Mouse (Mus musculus) layer of hippocampus, adult 8-10 months (tissue): Measurements from ENCODE around the gene Rras2. TPM values are rescaled to one million over a fixed set of nuclear protein-coding genes. Genes with fewer than 3 reads are reported as not detected.

Source experiments
- DNase-seq, 2 experiments: peaks; one replicate each; pipeline ENCODE4 v3.0.0; 2022; ENCODE audit warnings: low spot score in 2 of 2
- total RNA-seq, 4 experiments: library from RNA; stranded (reverse); gene quantifications; 2 replicates each; pipeline ENCODE4 v1.2.4; 2022

Gene Rras2
- total RNA-seq, 4 experiments from 2014 or later = 21.6 to 25.8 (median 23.3) TPM

DNA sequence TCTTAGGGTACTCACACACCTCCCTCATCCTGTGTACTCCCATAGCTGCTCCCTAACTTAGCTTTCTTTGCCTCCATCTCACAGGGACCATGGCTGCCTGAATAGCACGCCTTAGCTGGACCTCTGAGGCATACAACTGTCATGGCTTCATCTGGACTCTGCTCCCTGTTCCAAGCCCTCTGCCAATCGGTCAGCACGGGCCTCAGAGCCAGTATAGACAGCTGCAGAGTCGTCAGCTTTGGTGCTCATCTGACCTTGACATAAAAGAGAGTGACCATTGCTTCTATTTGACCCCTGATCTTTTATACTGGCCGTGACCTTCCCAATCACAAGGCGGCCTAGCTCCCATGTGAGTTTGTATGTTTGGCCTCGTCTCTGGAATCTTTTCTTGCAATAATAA is 43.4 kb downstream of the Rras2 start:
- DNase-seq = no peak

DNA sequence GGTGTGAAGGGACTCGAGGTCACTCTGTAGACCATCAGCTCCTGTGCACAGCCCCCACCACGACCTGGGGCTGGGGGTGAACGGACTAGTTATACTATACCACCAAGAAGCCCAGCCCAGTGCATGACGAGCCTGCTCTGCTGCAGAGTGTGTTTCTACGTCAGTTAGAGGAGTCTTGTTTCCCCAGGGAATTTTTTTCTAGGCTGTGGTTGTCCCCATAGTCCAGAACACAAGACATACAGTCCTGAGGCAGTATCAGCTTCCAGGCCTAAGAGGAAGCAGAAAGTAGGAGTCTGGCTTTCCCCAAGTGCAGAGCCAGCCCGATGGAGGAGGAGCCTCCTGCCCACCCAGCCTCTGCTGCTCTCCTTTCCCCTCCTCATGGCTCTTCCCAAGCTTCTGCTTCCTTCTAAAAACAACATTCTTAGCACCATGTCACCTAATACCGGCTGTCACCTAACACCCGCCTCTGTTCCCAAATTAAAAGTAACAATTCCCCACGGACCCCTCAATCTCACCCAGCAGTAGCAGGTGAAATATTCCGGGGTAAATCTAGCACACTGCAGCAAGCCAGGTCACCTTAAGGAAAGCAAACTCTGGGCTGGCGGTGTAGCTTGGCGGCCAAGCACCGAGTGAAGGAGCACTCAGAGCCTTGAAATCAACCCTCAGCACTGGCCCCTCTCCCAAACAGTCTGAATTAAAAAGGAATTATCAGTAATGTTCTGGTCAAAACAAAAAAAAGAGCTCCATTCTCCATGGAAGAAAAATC is 45.5 kb downstream of the Rras2 start:
- DNase-seq = no peak

DNA sequence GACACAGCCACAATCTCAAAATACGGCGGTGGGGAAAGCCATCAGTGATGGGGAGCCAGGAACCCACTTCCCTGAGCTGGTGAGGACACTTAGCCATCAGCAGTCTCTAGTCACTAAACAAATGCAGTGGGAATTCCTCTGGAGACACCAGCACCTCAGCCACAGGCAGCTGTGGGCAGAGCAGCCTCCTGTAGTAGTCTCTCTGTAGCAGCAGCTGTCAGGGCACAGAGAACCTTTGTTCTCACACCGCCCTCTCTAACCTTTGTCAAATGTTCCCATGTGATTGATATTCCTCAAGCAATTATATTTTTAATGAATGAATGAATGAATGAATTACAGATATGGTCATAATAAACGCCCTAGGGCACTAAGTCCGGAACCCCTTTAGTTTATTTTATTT is 46.2 kb downstream of the Rras2 start:
- no peak for DNase-seq

DNA sequence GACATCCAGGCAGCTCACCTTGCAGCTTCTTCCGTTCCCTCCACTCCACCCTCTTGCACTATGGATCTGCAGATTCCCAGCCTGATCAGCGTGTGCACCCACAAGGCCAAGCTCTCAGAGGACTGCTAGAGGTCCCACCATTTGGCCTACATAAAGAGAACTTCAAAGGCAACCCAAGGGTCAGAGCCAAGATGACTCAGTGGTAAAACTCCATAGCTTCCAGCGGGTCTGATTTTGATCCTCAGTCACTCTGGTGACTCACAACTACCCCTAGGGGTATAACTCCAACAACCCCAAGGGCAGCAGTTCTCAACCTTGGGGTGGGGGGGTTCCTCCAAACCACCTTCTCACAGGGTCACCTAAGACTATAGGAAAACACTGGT is 47.1 kb downstream of the Rras2 start:
- DNase-seq = no peak

DNA sequence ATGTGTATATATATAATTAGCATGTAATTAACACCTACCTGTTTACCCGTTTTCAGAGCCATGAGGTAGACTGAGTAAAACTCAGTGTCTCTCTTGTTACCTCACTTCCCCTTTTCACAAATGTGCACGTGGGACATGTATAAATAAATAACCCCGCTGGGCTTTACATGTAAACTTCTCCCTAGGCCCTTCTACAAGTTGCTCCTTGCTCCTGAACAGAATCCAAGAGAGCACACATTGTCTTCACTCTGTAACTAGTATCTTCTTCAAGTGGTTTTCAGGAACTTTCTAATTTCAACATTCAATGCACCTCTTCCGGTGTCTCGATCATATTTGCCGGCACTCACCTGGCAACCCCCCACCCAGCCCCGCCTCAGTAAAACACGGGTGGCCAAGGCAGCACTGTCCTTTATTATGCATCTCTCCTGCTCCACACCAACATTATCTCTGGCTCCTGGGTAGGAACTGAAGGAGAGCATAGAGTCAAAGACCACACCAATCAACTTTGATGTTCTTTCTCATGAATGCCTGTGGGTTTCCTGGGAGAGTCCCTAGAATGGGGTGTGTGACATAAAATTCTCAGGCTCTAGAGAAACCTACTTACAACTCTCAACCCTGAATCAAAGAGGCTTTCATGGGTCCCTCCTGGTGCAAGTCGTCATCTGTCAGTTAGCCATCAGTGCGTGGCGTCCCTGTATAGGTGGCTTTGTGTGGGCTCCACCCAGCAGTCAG is 47.7 kb downstream of the Rras2 start:
- no peak for DNase-seq

DNA sequence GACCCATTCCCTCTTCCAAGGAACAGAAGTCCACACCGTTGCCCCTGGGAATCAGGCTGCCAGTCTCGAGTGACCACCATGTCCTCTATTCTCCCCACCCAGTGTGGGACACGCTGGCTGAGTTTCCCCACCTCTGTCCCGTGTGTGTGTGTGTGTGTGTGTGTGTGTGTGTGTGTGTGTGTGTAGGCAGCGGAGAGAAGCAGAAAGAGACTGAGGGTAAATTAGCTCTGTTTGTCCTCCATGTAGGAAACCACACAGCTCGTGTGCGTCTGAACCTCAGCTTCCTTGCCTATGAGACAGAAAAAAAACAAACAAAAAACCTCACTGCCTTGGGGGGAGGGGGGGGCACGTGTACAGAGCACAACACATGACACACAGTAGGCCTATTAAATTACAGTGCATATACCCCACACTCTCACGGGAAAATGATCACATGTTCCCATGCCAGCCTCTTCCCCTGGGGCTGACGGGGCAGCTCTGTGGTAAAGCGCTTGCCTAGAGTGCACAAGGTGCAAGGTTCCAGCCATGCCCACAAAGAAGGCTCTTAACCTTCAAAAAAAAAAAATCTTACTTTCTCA is 48.5 kb downstream of the Rras2 start:
- DNase-seq = no peak

DNA sequence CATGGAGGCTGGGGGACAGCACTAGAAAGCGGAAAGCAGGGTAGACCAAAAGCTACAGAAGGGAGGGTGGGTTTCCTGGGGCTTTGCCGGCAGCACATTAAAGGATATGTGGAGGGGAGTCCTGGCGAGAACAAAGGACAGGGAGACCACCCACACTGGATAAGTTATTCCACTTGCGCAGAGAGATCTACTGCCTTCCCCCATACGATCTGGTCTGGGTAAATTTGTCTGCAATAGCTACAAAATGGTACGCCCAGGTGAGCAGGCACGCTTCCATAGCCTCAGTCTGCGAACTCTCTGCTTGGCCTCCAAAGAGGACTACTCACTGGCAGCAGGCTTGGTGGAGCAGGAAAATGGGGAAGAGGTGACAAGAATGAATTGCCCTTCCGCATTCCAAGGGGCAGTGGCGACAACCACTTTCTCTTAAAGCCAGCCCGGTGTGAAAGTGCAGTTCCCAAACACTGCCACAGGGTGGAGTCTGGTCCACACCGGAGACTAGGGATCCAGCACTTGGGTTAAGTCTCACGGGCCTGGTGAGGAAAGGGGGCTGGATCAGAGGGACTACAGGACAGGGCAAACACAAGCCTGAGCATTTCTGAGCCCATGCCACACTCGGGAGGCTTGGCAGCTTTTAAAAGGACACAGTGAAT is 50.9 kb downstream of the Rras2 start:
- DNase-seq = peak; percentile 74 to 87

DNA sequence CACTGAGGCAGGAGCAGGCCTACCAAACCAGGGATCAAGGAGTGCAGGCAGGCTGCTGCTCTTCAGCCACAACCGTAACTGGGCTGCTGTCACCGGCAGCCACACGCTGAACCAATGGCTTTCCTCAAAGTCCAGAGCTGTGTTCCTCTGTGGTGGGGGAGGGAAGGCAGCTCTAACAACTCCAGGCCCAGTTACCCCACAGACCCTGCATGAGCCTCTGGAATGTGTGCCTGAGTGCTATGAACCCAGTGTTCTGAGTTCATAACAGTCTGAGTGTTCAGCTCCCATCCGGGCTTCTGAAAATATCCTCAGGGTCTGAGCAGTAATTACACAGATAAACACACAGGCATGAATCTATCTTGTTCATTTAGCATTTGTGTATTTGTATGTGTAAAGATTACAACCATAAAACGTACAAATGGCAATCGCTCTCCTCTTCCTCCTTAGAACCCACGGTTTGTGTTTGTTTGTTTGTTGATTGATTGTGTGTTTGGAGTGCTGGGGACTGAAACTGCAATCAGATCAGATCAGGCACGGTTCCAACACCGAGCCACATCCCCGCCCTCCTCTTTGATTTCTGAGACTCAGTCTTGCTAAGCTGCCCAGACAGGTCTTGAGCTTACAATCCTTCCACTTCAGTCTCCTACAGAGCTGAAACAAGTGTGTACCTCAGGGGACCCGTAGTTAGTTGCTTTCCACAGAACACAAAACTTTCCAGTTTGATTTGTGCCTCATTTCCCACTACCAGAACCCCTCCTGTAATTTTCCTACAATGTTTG is 52.0 kb downstream of the Rras2 start:
- DNase-seq = no peak

DNA sequence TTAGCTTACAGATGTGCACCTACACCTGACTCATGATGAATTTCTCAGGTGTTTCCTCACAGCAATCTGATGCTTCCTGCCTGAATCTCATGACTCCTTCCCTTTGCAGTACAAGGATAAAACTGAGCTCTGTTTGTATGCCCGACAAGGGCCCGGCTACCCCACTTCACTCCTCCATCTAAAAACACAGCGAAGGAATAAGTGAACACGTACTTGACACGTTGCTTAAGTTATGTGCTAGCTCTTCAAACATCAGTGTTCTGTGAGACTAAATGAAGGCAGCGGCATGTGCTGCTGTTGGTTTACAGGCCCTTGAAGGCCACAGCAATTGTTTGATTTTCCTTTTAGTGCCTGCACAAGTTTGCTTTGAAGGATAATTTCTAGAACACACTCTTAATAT is 53.6 kb downstream of the Rras2 start:
- DNase-seq = no peak

DNA sequence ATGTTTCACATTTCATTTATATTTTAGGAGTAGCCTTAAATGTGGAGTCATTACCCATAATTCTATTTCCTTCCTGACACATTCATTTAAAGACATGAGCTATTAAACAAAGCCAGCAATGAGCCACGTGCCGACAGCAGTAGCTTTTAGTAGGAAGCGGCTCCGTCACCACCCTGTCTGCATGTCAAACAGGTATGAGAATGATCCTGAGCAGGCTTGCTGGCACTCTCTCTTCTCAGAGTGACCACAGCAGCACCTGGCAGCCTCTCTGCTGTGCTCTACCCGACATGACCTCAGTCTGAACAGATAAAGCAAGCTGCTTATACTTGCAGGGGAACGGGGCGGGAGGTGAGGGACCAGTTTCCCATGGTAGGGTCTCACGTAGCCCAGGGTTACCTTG is 54.0 kb downstream of the Rras2 start:
- DNase-seq = no peak

DNA sequence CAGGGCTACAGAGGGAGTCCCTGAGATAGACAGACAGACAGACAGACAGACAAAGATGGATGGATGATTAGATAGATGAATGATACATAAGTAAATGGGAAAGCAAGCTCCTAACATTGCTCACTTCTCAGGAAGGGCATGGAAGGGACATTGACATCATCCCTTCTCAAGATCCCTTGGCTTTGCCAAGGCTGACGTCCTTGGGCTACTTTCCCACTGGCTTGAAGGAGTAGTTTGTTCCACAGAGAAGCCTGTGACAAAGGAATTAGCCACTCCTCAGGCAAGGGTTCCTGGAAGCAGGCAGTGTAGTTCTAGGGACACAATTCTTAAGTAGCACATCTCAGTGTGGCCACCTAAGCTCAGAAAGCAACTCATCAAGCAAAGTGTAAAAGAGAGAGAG is 55.1 kb downstream of the Rras2 start:
- DNase-seq = no peak

DNA sequence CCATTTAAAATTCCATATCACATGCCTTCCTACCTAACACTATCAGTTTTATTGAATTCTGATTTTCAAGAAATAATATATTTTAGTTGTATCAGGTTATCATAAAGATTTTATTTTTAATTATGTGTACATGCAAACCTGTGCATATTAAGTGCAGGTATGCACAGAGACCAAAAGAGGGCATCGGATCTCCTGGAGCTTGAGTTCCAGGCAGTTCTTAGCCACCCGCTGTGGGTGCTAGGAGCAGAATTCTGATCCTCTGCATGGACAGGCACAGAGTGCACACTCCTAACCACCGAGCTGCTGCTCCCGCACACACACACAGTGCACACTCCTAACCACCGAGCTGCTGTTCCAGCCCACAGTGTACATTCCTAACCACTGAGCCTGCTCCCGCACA is 57.1 kb downstream of the Rras2 start:
- no peak for DNase-seq

DNA sequence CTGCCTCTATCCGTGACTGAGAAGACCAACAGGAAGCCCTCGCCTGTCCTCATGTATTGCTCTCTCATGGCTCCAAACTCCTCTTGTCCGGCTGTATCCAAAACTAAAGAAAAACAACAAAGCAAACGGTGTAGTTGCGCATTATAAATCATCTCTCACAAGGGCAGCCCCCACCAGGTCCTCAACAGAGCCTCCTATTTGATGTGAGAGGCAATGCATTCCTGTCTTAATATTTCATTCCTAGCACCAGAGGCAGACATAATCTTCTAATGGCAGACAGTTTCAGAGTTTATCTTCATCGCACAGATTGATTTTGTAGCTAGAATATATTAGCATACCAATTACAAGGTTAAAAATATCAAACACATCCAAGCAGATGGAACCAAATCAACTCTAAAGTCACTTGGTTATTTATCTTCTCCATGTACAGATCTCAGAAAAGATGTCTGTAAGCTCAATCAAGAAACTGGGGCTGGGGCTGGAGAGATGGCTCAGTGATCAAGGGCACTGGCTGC is 58.6 kb downstream of the Rras2 start:
- DNase-seq = no peak

DNA sequence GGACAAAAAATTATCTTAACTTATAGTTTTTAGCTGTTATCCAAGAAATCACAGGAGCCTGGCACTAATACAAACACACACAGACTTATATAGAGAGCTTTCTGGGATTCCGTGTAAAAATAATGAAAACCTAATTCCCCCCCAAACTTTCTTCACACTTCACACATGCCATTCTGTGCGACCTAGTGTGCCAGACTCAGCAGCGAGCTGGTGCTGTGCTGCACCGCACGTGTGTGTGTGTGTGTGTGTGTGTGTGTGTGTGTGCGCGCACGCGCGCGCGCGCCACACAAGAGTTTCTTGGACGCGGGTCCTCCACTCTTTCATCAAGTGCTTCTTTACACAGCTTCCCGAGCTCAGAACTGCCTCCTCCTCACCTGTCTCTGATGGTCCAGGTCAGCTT is 59.4 kb downstream of the Rras2 start:
- DNase-seq = no peak

DNA sequence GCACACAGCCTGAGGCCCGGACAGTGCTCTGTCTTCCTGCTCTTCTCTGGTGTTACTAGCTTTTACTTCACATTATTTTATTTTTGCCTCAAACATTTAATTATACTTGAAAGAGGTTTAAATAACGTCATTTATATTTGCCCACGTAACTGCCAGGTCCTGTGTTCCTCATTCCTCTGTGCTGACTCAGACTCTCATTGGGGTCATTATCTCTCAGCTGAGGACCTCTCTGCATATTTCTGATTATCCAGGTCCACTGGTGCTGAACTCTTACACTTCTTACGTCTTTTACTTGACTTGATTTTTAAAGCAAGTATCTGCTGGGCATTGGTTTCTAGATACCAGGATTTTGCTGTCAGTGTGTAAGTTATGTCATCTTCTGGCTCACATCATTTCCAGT is 63.9 kb downstream of the Rras2 start:
- DNase-seq = no peak

DNA sequence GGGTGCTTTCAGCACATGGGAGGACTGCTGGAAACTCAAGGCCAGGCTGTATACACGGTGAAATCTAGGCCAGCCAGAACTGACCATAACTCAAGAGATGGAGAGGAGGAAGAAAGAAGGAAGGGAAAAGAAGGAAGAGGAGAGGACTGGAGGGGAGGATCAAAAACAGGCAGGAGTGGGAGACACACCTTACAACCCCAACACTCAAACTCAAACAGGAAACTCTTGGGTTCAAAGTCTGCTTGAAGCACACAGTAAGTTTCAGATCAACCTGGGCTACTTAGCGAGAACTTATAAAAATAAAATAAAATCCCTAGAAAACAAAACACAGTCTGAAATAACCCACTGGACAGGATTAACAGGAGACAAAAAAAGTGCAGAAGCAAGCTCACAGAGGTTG is 71.8 kb downstream of the Rras2 start:
- no peak for DNase-seq

DNA sequence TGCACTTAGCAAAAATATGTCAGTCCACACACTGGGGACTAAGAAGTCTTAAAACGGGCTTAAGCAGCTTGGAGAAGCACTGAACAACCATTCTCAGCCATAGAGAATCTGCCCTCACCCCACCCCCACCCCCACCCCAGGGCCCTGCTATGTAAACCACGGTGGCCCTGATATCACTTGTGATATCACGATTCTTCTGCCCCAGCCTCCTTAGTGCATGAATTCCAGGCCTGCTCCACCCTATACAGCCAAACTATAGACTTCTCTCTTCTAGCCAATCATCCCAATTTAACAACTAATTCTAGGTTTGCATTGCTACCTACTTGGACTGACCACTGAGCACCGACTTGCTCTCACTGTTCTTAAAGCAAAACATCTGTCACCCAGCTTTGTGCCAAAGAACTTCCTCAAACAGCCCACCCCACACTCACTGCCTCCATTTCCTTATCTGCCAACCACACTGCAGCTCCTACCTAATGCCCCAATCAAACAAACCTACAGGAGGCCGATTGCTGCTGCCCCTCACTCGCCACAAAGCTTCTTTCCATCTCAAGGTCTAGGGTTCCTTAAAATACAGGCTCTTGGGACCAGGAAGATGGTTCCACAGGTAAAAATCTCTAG is 73.5 kb downstream of the Rras2 start:
- no peak for DNase-seq

DNA sequence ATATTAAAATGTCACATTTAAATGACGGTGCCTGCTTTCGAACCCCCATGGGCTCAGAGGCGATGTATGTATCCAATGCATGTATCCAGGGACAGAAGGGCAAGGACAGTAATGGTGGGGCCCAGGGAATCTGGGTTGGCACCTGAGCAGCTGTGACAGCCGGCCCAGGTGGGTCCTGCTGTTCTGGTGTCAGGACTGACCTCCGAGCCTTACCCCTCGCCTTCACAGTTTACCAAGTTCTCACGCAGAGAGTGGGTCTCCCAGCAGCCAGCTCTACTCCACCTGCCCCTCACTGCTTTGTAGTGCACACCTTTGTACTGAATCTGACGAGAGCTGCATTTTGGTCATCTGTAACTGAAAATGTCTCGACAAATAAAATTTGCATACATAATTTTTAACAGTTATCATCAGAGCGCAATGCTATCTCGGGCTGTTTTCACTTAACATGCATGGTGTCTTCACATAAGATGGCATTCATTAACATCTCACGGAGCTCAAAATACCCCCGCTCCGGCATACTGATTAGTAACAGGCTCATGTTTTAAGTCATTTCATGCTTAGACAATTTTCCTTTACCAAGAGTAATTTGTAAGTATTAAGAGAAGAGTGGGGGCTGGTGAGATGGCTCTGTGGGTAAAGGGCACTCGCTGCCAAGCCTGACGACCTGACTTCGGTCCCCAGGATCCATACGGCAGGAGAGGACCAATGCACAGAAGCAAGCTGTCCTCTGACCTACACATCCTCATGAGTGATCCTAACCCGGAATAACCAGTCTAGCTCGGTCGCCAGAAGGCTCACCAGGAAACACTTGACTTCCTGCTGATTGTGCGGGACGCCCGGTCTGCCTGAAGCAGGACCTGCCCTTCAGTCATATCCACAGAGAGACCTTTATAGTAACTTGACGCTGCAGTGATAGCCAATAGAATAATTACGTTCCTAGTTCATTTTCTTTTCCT is 74.3 kb downstream of the Rras2 start:
- no peak for DNase-seq

DNA sequence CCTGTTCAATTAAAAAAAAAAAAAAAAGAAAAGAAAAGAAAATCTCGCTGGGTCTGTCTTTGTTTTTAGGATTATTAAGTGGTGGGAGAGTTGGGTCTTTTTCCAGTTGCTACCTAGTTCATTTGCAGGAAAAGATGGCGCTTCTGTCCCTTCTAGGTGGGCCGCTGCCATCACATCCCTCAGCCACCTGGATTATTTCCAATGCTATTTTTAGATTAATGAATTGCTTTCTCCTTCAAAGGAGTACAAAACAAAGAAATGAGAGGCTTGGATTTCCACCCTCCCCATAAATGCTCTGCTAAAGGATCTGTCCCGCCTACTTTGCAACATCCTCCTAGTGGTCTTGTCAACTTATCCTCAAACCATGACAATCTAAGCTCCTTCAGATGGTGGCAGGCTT is 76.2 kb downstream of the Rras2 start:
- DNase-seq = no peak

DNA sequence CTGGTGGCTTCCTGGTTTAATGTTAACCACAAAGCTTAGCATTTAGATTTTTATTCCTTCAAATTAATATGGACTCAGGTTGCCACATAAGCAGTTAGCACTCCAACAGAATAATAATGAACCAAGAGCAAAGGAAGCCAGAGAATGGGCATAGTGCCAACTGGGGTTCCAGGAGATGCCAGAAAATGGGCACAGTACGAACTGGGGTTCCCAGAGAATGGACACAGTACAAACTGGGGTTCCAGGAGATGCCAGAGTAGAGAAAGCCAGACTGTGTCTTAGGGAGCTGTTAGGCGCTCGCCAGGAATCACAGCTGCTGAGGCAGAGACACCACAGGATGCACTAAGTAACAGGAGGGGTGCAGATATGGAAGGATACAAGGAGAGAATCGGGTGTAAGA is 80.3 kb downstream of the Rras2 start:
- DNase-seq = peak in 1 of 2 experiments; percentile 42
